Mouse (Mus musculus) CH12F3 (cell line): ENCODE measurements around the gene Fem1a.

Experiments used
- in situ Hi-C: fragments of 300-500 bp; cut with MboI; formaldehyde crosslinking; loops from 2 replicates; pipeline ENCODE4 v1.14.3; 2020; ENCODE audit warnings: low sequenced_read_pairs

The Fem1a gene

DNA sequence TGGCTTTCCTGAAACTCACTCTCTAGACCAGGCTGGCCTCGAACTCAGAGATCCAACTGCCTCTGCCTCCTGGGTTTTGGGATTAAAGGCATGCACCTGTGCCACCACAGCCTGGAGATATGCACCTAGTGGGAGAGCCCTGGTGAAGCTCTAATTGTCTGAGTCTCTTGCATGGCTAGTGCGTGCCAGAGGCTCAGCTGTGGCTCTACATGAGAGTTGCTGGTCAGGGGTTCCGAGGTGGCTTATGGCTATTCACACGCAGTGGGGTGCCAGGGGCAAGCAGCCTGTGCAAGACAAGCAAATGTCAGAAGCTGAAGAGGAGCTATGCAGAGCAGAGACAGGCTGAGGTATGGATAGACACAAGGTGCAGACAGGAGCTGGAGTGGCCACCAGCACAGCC, 1.9 kb upstream of the Fem1a start:
- in situ Hi-C loops = loop anchor here (10.0 kb wide), 1 partner anchor 120 kb away; no protein-coding TSS in a partner anchor

DNA sequence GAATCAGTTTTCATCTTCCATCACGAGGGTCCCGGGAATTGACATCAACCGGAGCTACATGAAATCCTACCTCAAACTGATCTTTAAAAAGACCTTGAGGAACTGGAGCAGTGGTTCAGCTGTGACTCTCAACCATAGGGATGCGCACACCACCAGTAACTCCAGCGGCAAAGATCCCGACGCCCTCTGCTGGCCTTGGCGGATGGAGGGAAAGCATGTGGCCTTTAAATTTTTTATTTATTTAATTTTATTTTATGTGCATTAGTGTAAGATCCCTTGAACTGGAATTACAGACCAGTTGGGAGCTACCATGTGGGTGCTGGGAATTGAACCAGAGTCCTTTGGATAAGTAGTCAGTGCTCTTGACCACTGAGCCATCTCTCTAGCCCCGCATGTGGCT, 1.2 kb upstream of the Fem1a start:
- in situ Hi-C loops = loop anchor here (10.0 kb wide), 1 partner anchor 121 kb away; no protein-coding TSS in a partner anchor

GRCm38 (mm10) chr17:56255863-56256238, 759 bp upstream of the Fem1a start:
- in situ Hi-C loops = loop anchor here (10.0 kb wide), 1 partner anchor 121 kb away; no protein-coding TSS in a partner anchor

- in situ Hi-C loops = loop anchor here (10.0 kb wide), 1 partner anchor 123 kb away; no protein-coding TSS in a partner anchor
These were observed 728 bp downstream of the Fem1a start for GRCm38 (mm10) chr17:56257181-56257894.

- in situ Hi-C loops = loop anchor here (10.0 kb wide), 1 partner anchor 123 kb away; no protein-coding TSS in a partner anchor
These were observed 1.7 kb downstream of the Fem1a start for GRCm38 (mm10) chr17:56258269-56258668.

DNA sequence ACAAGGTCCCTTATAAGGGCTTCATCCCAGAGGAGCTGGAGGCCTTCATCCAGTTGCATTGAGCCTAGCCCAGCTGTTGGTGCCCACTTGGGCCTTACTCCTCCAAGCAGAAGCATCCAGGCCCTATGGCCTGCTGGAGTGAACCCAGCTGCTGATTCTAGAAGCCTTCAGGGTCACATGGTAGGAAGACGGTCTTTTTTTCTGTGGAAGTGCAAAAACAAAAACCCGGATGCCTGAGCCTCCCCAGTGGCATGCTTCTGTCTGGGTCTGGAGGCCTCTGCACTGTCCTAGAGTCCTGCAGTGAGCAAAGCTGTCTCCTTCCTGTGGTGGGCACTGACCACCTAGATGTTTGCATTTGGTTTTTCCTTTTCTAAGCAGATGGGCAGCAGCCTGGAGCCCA, 2.2 kb downstream of the Fem1a start:
- in situ Hi-C loops = loop anchor here (10.0 kb wide), 1 partner anchor 124 kb away; no protein-coding TSS in a partner anchor

DNA sequence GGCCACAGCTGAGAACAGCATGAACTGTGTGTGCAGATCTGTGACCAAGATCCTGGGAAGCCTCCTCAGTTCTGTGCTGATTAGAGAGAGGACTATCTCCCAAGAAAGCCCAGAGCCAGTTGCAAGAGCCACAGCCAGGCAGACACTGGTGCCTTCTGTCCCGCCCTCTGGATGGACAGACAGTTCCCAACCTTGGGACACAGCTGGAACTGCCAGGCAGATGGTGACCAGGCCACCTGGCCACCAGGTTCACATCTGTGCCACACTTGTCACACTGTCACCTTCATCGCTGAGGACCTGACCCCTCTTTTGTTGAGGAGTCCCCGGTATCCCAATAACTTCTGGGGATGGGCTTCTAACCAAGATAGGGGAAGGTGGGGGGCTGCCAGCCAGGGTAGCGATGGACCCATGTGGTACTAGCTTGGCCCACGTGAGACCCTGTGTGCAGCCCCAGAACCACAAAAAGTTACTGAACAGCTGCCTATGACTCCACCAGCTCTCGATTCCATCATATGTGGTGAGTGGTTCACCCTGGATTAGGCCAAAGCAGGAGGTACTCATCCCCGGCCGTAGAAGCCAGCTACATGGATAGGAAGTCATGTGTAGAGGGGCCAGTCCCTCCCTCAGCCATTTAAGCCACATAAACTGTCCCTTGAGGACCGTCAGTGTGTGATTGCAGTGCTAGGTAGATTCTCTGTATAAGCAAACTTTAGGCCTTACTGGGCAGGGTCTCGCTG, 2.9 kb downstream of the Fem1a start:
- in situ Hi-C loops = loop anchor here (10.0 kb wide), 1 partner anchor 125 kb away; no protein-coding TSS in a partner anchor

DNA sequence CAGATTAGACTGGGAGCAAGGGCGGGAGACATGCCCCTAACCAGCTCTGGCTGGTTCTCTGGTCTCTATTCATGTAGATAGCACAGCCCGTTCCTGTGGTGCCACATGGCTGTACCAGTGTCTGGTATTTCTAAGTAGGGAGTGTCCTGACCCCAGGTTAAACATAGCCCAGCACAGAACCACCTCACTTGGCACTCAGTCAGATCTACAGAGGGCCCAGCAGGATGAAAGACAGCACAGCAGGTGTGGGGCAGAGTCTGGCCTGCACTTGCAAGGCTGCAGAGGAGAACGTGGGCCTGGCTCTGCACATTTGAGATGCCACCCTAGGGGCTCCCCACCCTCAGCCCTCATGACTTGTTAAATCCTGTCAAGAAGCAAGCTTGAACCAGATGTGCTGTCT, 4.6 kb downstream of the Fem1a start:
- in situ Hi-C loops = no loop called here

GRCm38 (mm10) chr17:56262645-56263094, 6.1 kb downstream of the Fem1a start:
- in situ Hi-C loops = no loop called here

GRCm38 (mm10) chr17:56264020-56264419, 7.4 kb downstream of the Fem1a start:
- in situ Hi-C loops = no loop called here

GRCm38 (mm10) chr17:56265011-56265410, 8.4 kb downstream of the Fem1a start:
- in situ Hi-C loops = no loop called here

- in situ Hi-C loops = no loop called here
These were observed 9.3 kb downstream of the Fem1a start for GRCm38 (mm10) chr17:56265869-56266268.

GRCm38 (mm10) chr17:56266271-56266670, 9.7 kb downstream of the Fem1a start:
- in situ Hi-C loops = no loop called here

GRCm38 (mm10) chr17:56269153-56269630, 12.6 kb downstream of the Fem1a start:
- in situ Hi-C loops = no loop called here

DNA sequence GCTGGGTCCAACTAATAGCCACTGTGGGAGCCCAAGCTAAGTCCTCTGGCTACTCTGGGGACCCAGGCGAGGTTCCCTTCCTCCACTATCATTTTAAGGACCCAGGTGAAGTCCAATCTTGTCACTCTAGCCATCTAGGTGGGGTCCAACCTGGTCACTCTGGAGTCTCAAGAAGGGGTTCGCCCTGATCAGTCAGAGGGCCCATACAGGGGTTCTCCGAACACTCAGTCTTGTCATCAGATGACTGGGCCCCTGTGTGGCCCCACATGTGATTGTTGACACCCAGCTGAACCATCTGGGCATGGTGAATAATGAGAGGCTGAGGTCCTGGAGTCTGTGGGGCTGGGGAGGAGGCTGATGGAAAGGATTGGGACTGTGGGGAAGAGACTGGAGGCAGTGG, 13.1 kb downstream of the Fem1a start:
- in situ Hi-C loops = no loop called here

DNA sequence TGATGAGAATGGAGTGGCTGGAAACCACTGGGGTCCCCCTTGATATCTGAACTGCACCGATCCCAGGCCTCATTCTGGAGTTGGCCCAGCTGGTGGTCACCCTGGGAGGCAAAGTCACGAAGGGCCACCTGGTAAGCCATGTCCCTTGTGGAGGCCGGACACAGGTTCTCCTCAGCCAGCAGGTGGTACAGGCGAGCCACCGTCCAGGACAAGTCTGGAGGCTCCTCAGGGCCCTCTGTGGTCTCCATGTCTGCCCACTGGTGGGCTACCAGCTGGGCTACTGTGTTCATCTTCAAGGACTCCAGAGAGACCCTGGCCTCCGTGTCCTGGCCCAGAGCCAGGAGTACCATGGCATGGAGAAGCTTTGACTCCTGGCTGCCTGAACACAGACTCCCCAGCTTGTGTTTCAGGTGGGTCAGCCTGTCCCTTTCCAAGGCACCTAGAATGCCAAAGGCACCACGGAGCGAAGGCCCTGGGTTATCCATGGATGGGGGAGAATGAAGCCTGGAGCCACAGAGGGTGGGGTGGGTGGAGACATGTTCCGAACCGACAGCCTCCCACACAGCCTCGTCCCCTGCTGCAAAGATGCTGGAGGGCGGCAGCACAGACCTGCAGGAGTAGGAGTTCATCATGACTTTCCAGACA, 15.1 kb downstream of the Fem1a start:
- in situ Hi-C loops = no loop called here

DNA sequence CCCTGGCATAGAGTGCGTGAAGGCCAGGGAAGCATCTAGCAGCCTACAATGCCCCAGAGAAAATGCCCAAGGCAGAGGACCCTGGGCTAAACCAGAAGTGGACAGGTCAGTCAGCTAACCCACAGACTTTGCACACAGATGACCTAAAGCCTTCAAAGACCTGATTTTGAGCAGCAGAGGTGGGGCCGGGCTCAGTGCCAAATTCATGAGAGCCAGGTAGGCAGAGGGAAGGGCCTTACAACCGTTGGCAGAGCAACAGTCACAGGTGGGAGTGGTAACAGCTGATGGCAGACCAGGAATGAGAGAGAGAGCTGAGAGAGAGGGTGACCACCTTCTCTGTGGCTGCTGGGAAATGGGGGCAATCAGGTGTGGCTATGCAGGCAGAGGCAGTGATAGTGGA, 16.0 kb downstream of the Fem1a start:
- in situ Hi-C loops = no loop called here

GRCm38 (mm10) chr17:56273482-56273881, 16.9 kb downstream of the Fem1a start:
- in situ Hi-C loops = no loop called here

DNA sequence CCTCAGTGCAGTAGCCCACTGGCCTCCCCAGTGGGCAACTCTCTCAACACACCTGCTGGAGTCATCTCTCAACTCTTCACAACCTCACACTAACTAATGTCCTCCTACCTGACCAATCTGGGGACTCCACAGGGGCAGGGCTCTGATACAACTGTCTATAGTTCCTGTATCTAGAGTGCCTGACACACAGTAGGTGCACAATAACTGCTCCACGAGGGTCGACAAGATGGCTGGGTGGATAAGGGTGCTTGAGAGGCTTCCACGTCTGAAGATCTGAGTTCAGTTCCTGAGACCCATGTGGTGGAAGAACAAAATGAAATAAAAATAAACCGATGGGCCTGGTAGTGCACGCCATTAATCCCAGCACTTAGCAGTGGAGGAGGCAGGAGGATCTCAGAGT, 17.4 kb downstream of the Fem1a start:
- in situ Hi-C loops = no loop called here

GRCm38 (mm10) chr17:56275842-56276480, 19.4 kb downstream of the Fem1a start:
- in situ Hi-C loops = no loop called here
